Mouse (Mus musculus): Measurements from ENCODE around the gene Nubp2.

Nubp2 gene

GRCm38 (mm10) chr17:24861785-24862184 is 24.4 kb downstream of the Nubp2 start:
- DNase-seq (ENCODE audit: low read depth in 2 of 2, low spot score in 2 of 2), result no peak

GRCm38 (mm10) chr17:24860076-24860475 is 26.1 kb downstream of the Nubp2 start:
- DNase-seq (ENCODE audit: low read depth in 2 of 2, low spot score in 2 of 2), result no peak

GRCm38 (mm10) chr17:24858967-24859366 is 27.2 kb downstream of the Nubp2 start:
- no peak for DNase-seq (ENCODE audit: low read depth in 2 of 2, low spot score in 2 of 2)

- DNase-seq (ENCODE audit: low read depth in 2 of 2, low spot score in 2 of 2), result no peak
These were observed 28.2 kb downstream of the Nubp2 start for GRCm38 (mm10) chr17:24857831-24858470.

DNA sequence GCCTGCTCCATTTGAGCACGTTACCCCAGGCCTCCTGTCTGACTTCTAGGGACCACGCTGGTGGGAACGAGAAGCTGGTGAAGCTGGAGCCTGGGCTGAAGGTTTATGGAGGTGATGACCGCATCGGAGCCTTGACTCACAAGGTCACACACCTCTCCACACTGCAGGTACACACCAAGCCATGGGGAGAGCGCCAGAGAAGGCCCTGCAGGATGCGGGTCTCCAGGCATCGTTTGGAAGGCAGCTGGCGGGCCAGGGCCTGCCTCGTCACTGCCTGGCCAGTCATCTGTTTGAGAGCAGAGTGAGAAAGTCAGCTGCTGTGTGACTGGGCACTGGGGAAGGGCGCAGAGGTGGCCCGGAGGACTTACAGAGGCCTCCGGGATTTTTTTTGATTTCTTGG is 29.6 kb downstream of the Nubp2 start:
- no peak for DNase-seq (ENCODE audit: low read depth in 2 of 2, low spot score in 2 of 2)

DNA sequence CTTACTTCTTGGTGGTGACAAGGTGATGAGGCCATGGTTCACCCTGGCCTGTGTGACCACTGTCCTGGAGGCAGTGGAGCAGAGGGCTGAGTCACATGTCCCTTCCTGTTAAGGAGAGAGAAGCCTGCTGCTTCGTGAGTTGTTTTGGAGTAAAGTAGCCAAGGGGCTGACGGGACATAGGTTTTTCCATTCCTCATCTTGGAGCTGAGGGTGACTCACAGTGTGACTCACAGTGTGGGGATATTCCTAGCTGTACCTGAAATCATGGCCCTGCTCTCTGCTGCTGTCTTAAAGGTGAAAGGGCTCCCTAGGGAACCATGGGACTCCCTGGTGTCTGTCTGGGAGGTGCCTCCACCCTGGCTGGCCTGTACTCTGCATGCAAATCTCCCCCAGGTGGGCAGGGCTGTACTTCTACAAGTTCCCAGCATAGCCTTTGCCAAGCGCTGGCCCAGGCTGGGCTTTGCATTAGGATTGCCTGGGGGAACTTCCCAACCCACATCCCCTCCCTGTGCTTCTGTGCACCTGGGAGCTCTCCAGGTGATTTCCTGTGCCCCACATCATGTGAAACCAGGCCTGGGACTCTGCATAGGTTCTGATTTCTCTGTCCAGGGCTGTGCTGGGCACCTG is 30.2 kb downstream of the Nubp2 start:
- no peak for DNase-seq (ENCODE audit: low read depth in 2 of 2, low spot score in 2 of 2)

DNA sequence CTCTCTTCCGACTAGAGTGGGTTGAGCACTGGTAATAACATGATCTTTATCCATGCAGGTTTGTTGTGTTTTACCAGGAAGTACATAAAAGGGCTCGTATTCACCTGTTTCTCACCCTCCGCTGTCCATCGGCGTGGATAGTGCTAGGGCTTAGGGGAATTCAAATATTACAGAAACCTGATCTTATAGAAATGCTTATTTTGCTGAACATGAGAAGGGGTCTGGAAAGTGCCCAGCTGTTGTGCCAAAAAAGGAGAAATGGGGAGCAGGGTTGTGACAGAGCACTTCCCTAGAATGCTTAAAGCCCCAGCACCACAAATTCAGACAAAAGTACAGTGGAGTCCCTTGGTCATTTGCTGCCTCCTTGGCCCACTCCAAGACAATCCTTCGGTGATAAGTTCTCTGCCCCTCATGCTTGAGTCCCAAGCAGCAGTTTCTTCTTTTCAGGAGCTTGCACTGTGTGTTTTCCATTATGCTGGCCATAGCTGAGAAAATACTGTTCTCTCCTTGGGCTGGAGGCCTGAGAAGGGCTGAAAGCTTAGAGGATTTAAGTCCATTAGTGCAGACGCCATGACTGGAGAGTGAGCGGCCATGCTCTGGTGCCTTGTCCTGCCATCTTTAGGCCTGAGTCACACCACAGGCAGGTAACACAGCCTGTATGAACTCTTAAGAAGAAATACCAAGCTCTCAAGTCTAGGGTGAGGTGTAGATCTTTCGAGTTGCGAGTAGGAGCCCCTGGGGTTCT is 34.6 kb downstream of the Nubp2 start:
- DNase-seq (ENCODE audit: low read depth in 2 of 2, low spot score in 2 of 2), result no peak

DNA sequence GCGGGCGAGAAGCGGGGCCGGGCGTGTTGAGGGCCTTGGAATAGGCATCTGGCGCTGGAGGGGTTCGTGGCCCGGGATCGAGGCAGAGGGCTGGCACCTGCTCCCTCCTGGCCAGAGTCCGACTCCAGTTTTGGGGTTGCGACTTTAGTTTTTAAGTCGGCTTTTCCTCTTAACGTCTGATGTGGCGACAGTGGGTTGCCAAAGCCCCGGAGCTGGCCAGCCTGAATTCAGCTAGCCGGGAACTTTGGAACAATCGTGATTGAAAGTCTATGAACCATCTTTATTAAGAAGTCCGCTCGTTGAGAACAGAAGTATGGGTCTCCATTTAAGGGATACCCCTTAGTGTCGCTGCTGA is 35.4 kb downstream of the Nubp2 start:
- DNase-seq (ENCODE audit: low read depth in 2 of 2, low spot score in 2 of 2), result no peak

DNA sequence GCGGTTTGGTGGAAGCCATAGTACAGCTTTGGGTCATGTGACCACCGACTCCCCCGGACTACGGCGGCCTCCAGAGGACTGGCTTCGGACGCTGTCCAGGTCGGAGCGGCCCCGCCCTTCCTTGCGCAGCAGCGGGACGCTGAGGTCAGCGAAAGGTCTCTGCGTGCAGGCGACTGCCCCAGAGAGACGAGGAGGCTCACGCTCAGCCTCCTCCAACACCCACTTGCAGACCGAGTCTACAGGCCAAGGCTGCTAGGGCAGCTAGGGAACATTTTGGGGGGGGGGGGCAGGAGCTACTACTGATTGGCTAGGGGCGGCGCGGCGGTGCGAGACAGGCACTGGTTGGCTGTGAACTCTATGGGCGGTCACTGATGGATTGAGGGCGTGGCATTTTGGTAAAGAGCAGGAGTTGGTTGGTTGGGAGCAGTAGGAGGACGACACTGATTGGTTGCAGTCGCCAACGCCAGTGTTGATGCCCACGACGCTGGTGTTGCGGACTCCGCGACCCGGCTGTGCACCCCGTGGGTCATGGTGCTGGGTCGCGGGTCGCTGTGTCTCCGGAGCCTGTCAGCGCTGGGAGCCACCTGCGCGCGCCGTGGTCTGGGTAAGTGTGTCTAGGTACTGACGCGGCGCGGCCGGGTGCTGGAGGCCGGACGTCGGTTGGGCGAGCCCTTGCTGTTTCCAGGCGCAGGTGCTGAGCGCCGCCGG is 35.9 kb downstream of the Nubp2 start, which contains the start of gene Fahd1:
Fahd1 (minus strand) TSS at position 300 of the 708 bp plus-strand sequence.
- DNase-seq (ENCODE audit: low read depth in 2 of 2, low spot score in 2 of 2), result peak; percentile 88 to 89

GRCm38 (mm10) chr17:24849733-24850064 is 36.5 kb downstream of the Nubp2 start:
- no peak for DNase-seq (ENCODE audit: low read depth in 2 of 2, low spot score in 2 of 2)

GRCm38 (mm10) chr17:24848600-24849031 is 37.5 kb downstream of the Nubp2 start:
- no peak for DNase-seq (ENCODE audit: low read depth in 2 of 2, low spot score in 2 of 2)

DNA sequence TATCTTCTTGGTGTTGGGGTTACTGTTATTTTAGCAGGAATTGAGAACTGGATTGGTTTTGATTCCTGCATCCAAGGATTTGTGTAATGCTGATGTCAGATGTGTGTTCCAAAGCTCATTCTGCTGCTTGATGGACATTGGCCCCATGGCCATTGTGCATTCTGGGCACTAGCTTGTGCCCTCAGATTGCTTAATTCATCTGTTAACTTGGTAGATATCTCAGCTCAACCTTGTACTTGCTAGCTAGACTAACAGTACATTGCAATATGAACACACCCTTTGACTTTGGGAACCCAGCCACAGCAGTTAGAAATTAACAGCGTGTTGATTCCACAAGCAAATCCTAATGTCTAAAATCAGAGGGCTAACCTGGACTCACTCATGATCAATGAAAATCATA is 38.8 kb downstream of the Nubp2 start:
- DNase-seq (ENCODE audit: low read depth in 2 of 2, low spot score in 2 of 2), result no peak

DNA sequence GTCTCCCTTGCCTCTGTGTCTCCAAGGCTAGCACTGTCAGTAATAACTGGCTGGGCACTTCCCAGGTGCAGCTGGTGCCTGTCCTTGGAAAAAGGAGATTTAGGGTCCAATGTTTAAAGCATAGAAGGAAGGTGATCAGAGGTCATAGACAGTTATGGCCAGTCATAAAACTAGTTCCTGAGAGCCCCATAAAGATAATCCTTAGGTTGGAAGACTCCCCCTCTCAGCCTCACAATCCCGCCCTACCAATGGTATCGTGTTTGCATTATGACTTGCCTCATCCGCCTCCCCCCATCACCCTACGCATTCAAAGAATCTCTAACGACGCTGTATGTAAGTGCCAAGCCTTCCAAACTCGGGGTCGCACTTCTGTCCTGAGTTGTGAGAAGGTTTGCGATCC is 41.6 kb downstream of the Nubp2 start:
- DNase-seq (ENCODE audit: low read depth in 2 of 2, low spot score in 2 of 2), result no peak

DNA sequence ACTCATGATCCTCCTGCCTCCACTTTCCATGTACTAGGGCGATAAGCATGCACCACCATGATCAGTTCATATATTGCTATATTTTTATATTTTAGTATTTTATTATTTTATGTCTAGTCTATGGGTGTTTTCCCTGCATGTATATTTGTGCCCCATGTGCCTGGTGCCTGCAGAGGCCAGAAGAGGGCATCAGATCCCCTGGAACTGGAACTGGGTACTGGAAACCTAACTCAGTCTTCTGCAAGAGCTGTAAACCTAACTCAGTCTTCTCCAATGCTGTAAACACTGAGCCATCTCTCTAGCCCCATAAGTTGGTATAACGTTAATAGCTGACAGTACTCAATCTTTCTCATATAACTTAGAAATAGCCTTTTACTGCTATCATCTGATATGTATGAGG is 43.5 kb downstream of the Nubp2 start:
- DNase-seq (ENCODE audit: low read depth in 2 of 2, low spot score in 2 of 2), result no peak

DNA sequence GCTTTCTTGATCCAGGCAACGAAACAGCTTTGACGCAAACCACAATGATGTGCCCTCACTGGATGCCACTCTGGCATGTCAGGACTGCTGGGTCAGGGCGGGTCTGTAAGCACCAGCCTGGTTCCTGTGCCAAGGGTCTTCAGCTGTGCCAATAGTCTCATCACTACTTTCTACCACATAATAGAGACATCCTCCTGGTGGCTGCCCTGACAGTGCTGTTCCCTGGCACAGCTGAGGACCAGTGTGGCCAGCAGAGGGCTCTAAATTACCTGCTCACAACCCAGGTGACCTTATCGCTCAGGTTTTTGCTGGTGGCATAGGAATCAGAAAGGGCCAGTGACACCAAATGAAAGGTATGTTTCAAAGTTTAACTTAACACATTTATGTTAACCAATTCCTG is 45.0 kb downstream of the Nubp2 start:
- peak; percentile 23 to 38 for DNase-seq (ENCODE audit: low read depth in 2 of 2, low spot score in 2 of 2)

DNA sequence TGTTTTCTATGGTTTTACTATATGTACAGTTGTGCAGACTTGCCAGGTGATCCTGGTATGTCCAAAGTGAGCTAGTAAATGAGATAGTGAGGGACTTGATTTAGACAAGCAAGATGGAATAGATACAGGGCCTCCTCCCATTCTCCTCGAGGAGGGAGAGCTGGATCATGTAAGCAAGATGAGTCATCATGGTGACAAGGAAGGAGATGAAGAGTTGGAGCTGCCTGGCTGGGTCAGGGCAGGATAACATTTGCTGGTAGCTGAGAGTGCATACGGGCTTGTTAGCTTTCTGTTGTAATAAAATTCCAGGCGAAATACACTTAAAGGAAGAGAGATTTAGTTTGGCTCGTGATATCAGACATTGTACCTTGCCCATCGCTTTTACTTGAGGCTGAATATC is 45.8 kb downstream of the Nubp2 start:
- DNase-seq (ENCODE audit: low read depth in 2 of 2, low spot score in 2 of 2), result no peak

- no peak for DNase-seq (ENCODE audit: low read depth in 2 of 2, low spot score in 2 of 2)
These were observed 46.3 kb downstream of the Nubp2 start, which contains the start of gene Hagh for GRCm38 (mm10) chr17:24839842-24840241. Hagh (plus strand) TSS chr17:24840143.

All from CD8-positive naive resting alpha-beta T cell, adult 2 months (primary cell).